24 mouse cellular contexts compared by ENCODE assay signal in the genomic region with DNA sequence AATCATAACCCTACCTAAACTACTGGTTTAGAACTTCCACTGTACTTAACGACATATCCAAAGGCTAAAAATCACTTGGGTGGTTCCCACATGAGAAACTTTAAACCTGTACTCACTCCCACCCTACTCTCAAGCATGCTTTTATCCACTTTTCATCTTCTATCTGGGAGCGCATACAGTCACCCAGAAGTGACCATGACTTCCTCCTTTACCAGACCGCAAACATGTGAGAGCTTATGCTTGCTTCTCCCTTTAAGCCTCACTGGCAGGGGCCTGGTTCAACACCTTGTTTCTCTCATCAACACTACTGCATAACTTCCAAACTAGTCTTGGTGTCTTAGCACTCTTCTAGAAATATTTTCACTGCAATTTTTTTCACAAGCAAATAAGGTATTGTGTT. TPM values are rescaled to one million over a fixed set of nuclear protein-coding genes. Genes with fewer than 3 reads are reported as not detected.
A peak's percentile ranks its signal among the peaks of the same experiment; 100 is the strongest.
DNase-seq lines count a peak whose midpoint lies in the region; ATAC-seq and TF ChIP-seq lines count a peak whose summit lies in the region.
"Had no signal": no experiment of that assay in that cellular context is flagged by ENCODE, and none has a peak within 500 bp of the region (broad histone marks: within the 10 kb centered on the region; RNA-seq: fewer than 3 reads in every experiment).

No protein-coding gene starts in this region.

- WGBS in macrophage (ENCODE audit: missing documents) = 6% methylated on average over 3 of the region's 3 CpGs
- 87% methylated on average over 3 of the region's 3 CpGs for WGBS in intestine, embryonic 16.5 days

- TF ChIP-seq RAD21 in MEL (IDR thresholded peaks at IDR 0.05; ENCODE audit: low read depth, low read length) = no peak

- no peak for TF ChIP-seq CTCF in MEL (IDR thresholded peaks at IDR 0.05 in 2 of 3, conservative IDR thresholded peaks at IDR 0.05 in 1 of 3; ENCODE audit: control insufficient read depth in 1 of 3, insufficient read depth in 1 of 3, low read depth in 2 of 3, low read length in 3 of 3, poor library complexity in 1 of 3, severe bottlenecking in 1 of 3)

- H3K27me3 ChIP-seq in MEL (ENCODE audit: control insufficient read depth in 1 of 2, insufficient read depth in 2 of 2, low read length in 2 of 2) = no peaks in the 10 kb centered on the region
- H3K27me3 ChIP-seq in intestine, embryonic 16.5 days (replicated peaks; ENCODE audit: control insufficient read depth, insufficient read depth, low read length) = no peaks in the 10 kb centered on the region
- H3K27me3 ChIP-seq: lung, embryonic 15.5 days; Patski had no signal

- H3K4me1 ChIP-seq in MEL (ENCODE audit: control insufficient read depth in 1 of 2, insufficient read depth in 2 of 2, low read length in 2 of 2) = peaks cover 7% of the 10 kb centered on the region in 2 experiments
- no peaks in the 10 kb centered on the region for H3K4me1 ChIP-seq in intestine, embryonic 16.5 days (ENCODE audit: control insufficient read depth, insufficient read depth, low read length)
- H3K4me1 ChIP-seq: forebrain, embryonic 10.5 days; midbrain, embryonic 10.5 days had no signal

- no peaks in the 10 kb centered on the region for H3K79me2 ChIP-seq in MEL (ENCODE audit: control insufficient read depth, insufficient read depth, low read length, poor library complexity)
- no peaks in the 10 kb centered on the region for H3K79me2 ChIP-seq in macrophage (ENCODE audit: inconsistent target)

- H3K9ac ChIP-seq in MEL (ENCODE audit: control insufficient read depth, low read depth, low read length, poor library complexity, severe bottlenecking) = no peak overlapping the region
- H3K9ac ChIP-seq in intestine, embryonic 16.5 days (ENCODE audit: low read depth, low read length) = no peak overlapping the region
- H3K9ac ChIP-seq: liver, embryonic 14.5 days; lung, embryonic 15.5 days had no signal

- H3K27ac ChIP-seq in MEL (ENCODE audit: control insufficient read depth, low read depth, low read length) = no peak overlapping the region
- H3K27ac ChIP-seq in macrophage = peak overlapping the region; percentile 47
- no peak overlapping the region for H3K27ac ChIP-seq in intestine, embryonic 16.5 days (ENCODE audit: low read length)
- H3K27ac ChIP-seq: forebrain, embryonic 10.5 days; layer of hippocampus, adult 2 months; liver, embryonic 14.5 days; lung, embryonic 15.5 days; midbrain, embryonic 10.5 days had no signal

- TF ChIP-seq POLR2A in MEL (IDR thresholded peaks at IDR 0.05; ENCODE audit: control insufficient read depth in 1 of 2, insufficient read depth in 1 of 2, low read depth in 1 of 2, low read length in 2 of 2, poor library complexity in 1 of 2) = no peak

- H3K4me2 ChIP-seq in intestine, embryonic 16.5 days (ENCODE audit: low read depth, low read length) = no peak overlapping the region
- H3K4me2 ChIP-seq: lung, embryonic 15.5 days had no signal

- H3K36me3 ChIP-seq in MEL (ENCODE audit: control insufficient read depth in 1 of 2, insufficient read depth in 2 of 2, low read length in 2 of 2) = peaks cover 0 to 19% of the 10 kb centered on the region in 2 experiments; a peak in 2 of 4 replicates
- H3K36me3 ChIP-seq in macrophage (ENCODE audit: inconsistent target) = no peaks in the 10 kb centered on the region
- H3K36me3 ChIP-seq in intestine, embryonic 16.5 days (ENCODE audit: control insufficient read depth, insufficient read depth, low read length) = no peaks in the 10 kb centered on the region
- H3K36me3 ChIP-seq: forebrain, embryonic 10.5 days; lung, embryonic 15.5 days; midbrain, embryonic 10.5 days had no signal

- no peak for ATAC-seq in intestine, embryonic 16.5 days
- ATAC-seq: activated CD4-positive, CD25-positive, alpha-beta regulatory T cell, adult 4 months; hindbrain, embryonic 16.5 days; Patski had no signal

- peak; percentile 22 for DNase-seq in lung, postnatal 36 days
- no peak for DNase-seq in lung, postnatal 4 days
- peak; percentile 83 for DNase-seq in MEL (ENCODE audit: low read depth, low spot score)
- DNase-seq in natural killer cell, adult 2 months (ENCODE audit: low spot score in 2 of 2) = peak; percentile 16 to 49
- DNase-seq in kidney, adult 9 months = no peak
- DNase-seq in right cerebral cortex, postnatal 14 days = no peak
- DNase-seq: adrenal gland, postnatal 25 days; cerebellum, adult 2 months; cerebellum, postnatal 36 days; heart, adult 11 months; heart, postnatal 4 days; kidney, adult 11 months; kidney, postnatal 14 days; layer of hippocampus, postnatal 36 days had no signal

- H3K9me3 ChIP-seq in MEL (replicated peaks; ENCODE audit: insufficient read depth, low read length) = no peaks in the 10 kb centered on the region
- H3K9me3 ChIP-seq in intestine, embryonic 16.5 days (ENCODE audit: control insufficient read depth, low read length) = no peaks in the 10 kb centered on the region
- H3K9me3 ChIP-seq: forebrain, embryonic 10.5 days; lung, embryonic 15.5 days; midbrain, embryonic 10.5 days had no signal

- H3K4me3 ChIP-seq in MEL (ENCODE audit: control insufficient read depth in 1 of 2, insufficient read depth in 1 of 2, low read depth in 2 of 2, low read length in 2 of 2) = no peak overlapping the region
- no peak overlapping the region for H3K4me3 ChIP-seq in macrophage (ENCODE audit: inconsistent target)
- no peak overlapping the region for H3K4me3 ChIP-seq in intestine, embryonic 16.5 days (ENCODE audit: low read length)
- H3K4me3 ChIP-seq: forebrain, embryonic 10.5 days; layer of hippocampus, adult 2 months; lung, embryonic 15.5 days; midbrain, embryonic 10.5 days had no signal

- TF ChIP-seq EP300 in MEL (IDR thresholded peaks at IDR 0.05; ENCODE audit: low read depth in 1 of 2, low read length in 2 of 2) = peak; percentile 83 to 89

TF ChIP-seq in MEL, 35 proteins besides CTCF, POLR2A, EP300 and RAD21:
- TF ChIP-seq NELFE (IDR thresholded peaks at IDR 0.05; ENCODE audit: low read depth, low read length) = no peak
- TF ChIP-seq HCFC1 (IDR thresholded peaks at IDR 0.05; ENCODE audit: low read depth, low read length) = no peak
- peak; percentile 66; the same call in 1 of the 2 replicates for TF ChIP-seq BHLHE40 (IDR thresholded peaks at IDR 0.05; ENCODE audit: borderline replicate concordance, low read depth, low read length)
- TF ChIP-seq JUND (IDR thresholded peaks at IDR 0.05; ENCODE audit: low read depth, low read length) = no peak
- peak; percentile 82 for TF ChIP-seq TCF12 (IDR thresholded peaks at IDR 0.05; ENCODE audit: low read depth, low read length)
- TF ChIP-seq TBP (IDR thresholded peaks at IDR 0.05; ENCODE audit: low read depth, low read length) = no peak
- peak; percentile 74 for TF ChIP-seq SIN3A (IDR thresholded peaks at IDR 0.05; ENCODE audit: low read length)
- TF ChIP-seq TAL1 (IDR thresholded peaks at IDR 0.05; ENCODE audit: low read length) = peak; percentile 46
- TF ChIP-seq MYC (IDR thresholded peaks at IDR 0.05; ENCODE audit: low read depth, low read length) = peak; percentile 87
- no peak for TF ChIP-seq ZC3H11A (IDR thresholded peaks at IDR 0.05; ENCODE audit: low read depth, low read length)
- no peak for TF ChIP-seq GABPA (IDR thresholded peaks at IDR 0.05; ENCODE audit: low read depth, low read length)
- no peak for TF ChIP-seq ZMIZ1 (IDR thresholded peaks at IDR 0.05; ENCODE audit: low read depth, low read length)
- peak; percentile 70 for TF ChIP-seq MAX (IDR thresholded peaks at IDR 0.05; ENCODE audit: low read length)
- TF ChIP-seq ETS1 (IDR thresholded peaks at IDR 0.05; ENCODE audit: low read depth, low read length) = peak; percentile 89
- TF ChIP-seq MXI1 (IDR thresholded peaks at IDR 0.05; ENCODE audit: low read depth, low read length) = peak; percentile 89
- TF ChIP-seq RCOR1 (IDR thresholded peaks at IDR 0.05; ENCODE audit: low read depth, low read length) = peak; percentile 79
- no peak for TF ChIP-seq UBTF (IDR thresholded peaks at IDR 0.05; ENCODE audit: borderline replicate concordance, insufficient read depth, low read depth, low read length)
- no peak for TF ChIP-seq ELF1 (IDR thresholded peaks at IDR 0.05; ENCODE audit: low read depth, low read length)
- no peak for TF ChIP-seq E2F4 (IDR thresholded peaks at IDR 0.05; ENCODE audit: borderline replicate concordance, low read depth, low read length)
- no peak for TF ChIP-seq USF2 (IDR thresholded peaks at IDR 0.05; ENCODE audit: borderline replicate concordance in 1 of 2, insufficient read depth in 1 of 2, low read depth in 1 of 2, low read length in 2 of 2)
- TF ChIP-seq GATA1 (IDR thresholded peaks at IDR 0.05; ENCODE audit: low read depth, low read length) = peak; percentile 82

RNA-seq across cellular contexts. Expression of gene Cacybp, which starts 55.6 kb away (rescaled TPM):
- total RNA-seq in MEL (2012; rRNA removed) = 80.7 and 95.4 TPM in 2 replicates
- 100 to 1,000 TPM in 1 of 2 experiments, not detected in 1; 181 TPM for polyA plus RNA-seq in MEL (2012; ENCODE audit: insufficient read depth in 1 of 2, insufficient read length in 2 of 2, low read depth in 1 of 2, low replicate concordance in 2 of 2, missing spikeins in 1 of 2)
- 10 to 100 TPM in 17 of 26 experiments, 1 to 10 TPM in 9; 1.8 to 44.5 (median 17.4) TPM for total RNA-seq in macrophage (2018; cell fraction: chromatin; rRNA removed)
- 10 to 100 TPM; 48.8 to 95.7 (median 70.1) TPM for total RNA-seq in macrophage (2018; cell fraction: cytosol; rRNA removed)
- 10 to 100 TPM in 25 of 26 experiments, 1 to 10 TPM in 1; 6.6 to 62.9 (median 28.3) TPM for total RNA-seq in macrophage (2018; cell fraction: nucleus; rRNA removed)
- polyA plus RNA-seq in macrophage (2018) = 63.0 to 123 TPM (median 82.7 TPM) in 3 replicates
- 164 and 181 TPM in 2 replicates for polyA plus RNA-seq in intestine, embryonic 16.5 days (2015; fragmentation: Nextera tagmentation; extraction: Ambion mirVana)

Comparison
In these comparisons a context has a peak if more than half of its experiments do, and no peak if none do; other contexts are left out.
1. DNase-seq: peak in lung, postnatal 36 days (single experiment), MEL (single experiment) and natural killer cell, adult 2 months (2 of 2); none in lung, postnatal 4 days (0 of 2), kidney, adult 9 months (single experiment) and right cerebral cortex, postnatal 14 days (single experiment).